Mouse (Mus musculus): ENCODE measurements around the gene Dnajc6. TPM values are rescaled to one million over a fixed set of nuclear protein-coding genes. Genes with fewer than 3 reads are reported as not detected.

Gene Dnajc6
- polyA plus RNA-seq, 1 experiment from 2014 or later, result 2.0 TPM

Other genes with a start within 250 kb of the Dnajc6 start
- gene Jak1, start 231.4 kb upstream of the Dnajc6 start, polyA plus RNA-seq (2015; fragmentation: Nextera tagmentation; extraction: Ambion mirVana), result 72.2 and 83.4 TPM in 2 replicates
- gene Ak4, start 77.4 kb upstream of the Dnajc6 start, polyA plus RNA-seq (2015; fragmentation: Nextera tagmentation; extraction: Ambion mirVana), result 11.3 and 12.0 TPM in 2 replicates
- 93.7 and 94.0 TPM in 2 replicates for gene Leprot, start 151.1 kb downstream of the Dnajc6 start, polyA plus RNA-seq (2015; fragmentation: Nextera tagmentation; extraction: Ambion mirVana)
- gene Lepr, start 220.8 kb downstream of the Dnajc6 start, polyA plus RNA-seq (2015; fragmentation: Nextera tagmentation; extraction: Ambion mirVana), result 10.1 and 11.2 TPM in 2 replicates

All from embryonic facial prominence, embryonic 13.5 days (tissue).